Mouse (Mus musculus): Measurements from ENCODE around the gene Gm5938.

Gene Gm5938

GRCm38 (mm10) chrX:78125167-78125566 lies at the start of gene Gm5938:
Gene Gm5938, plus strand, starts transcription at chrX:78125467.
- no peak for DNase-seq

- DNase-seq = no peak
These were observed 34.0 kb upstream of the Gm5938 start, which contains the start of gene Obp1a for GRCm38 (mm10) chrX:78091274-78091673. Gene Obp1a, minus strand, starts transcription at chrX:78091374.

All from heart, adult 11 months (tissue).